Mouse (Mus musculus): Measurements from ENCODE around the gene Heatr5a. TPM values are rescaled to one million over a fixed set of nuclear protein-coding genes. Genes with fewer than 3 reads are reported as not detected.

Heatr5a gene
- polyA plus RNA-seq, 1 experiment from 2014 or later, result 5.1 TPM

DNA sequence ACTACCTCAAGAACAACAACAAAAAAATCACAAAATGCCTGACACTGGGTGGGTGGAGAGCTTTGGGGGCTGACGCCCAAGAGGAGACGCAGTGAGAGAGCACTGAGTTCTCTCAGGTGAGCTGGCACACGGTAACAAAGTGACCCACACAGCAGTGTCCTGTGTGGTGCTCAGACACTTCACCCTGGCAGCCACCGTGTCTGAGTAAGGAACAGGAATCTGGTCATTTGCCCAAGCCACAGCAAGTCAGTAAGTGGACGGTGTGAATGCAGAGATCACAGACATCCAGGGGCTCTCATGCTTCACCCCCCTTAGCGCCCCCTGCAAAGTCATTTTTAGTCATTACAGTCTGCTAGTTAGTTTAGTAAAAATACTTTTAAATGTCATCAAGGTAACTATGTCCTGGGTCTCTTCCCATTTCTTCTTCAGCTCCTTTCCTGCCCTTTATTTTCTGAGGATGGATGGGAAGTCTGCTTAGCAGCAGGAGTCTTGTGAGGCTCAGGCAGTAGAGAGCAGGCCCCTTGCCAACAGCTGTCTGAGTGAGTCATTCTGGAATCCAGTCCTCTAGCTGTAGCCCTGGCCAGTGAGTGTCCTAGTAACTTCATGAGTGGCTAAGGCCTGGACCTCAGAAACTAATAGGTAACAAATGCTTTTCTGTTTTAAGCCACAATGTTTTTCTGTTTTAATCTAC is 88.4 kb downstream of the Heatr5a start:
- ATAC-seq (ENCODE audit: low read depth) (no peak), DNase-seq (no peak)
- Histone ChIP-seq H3K27ac (peak overlapping the region; percentile 88), H3K9me3 (replicated peaks) (no peaks in the 10 kb centered on the region), H3K36me3 (peaks cover 80% of the 10 kb centered on the region), H3K27me3 (no peaks in the 10 kb centered on the region), H3K4me1 (replicated peaks) (peaks cover 30% of the 10 kb centered on the region), H3K4me3 (replicated peaks) (no peak overlapping the region), H3K4me2 (peak overlapping the region; percentile 22; the same call in 1 of the 2 replicates), H3K9ac (peak overlapping the region; percentile 54)
- 85% methylated on average over 6 of the region's 6 CpGs for WGBS (ENCODE audit: insufficient replicate concordance)

- Histone ChIP-seq H3K4me3 (replicated peaks) (no peak overlapping the region), H3K36me3 (peaks cover 80% of the 10 kb centered on the region)
Measured at GRCm38 (mm10) chr12:51881775-51882174, 89.3 kb downstream of the Heatr5a start.

DNA sequence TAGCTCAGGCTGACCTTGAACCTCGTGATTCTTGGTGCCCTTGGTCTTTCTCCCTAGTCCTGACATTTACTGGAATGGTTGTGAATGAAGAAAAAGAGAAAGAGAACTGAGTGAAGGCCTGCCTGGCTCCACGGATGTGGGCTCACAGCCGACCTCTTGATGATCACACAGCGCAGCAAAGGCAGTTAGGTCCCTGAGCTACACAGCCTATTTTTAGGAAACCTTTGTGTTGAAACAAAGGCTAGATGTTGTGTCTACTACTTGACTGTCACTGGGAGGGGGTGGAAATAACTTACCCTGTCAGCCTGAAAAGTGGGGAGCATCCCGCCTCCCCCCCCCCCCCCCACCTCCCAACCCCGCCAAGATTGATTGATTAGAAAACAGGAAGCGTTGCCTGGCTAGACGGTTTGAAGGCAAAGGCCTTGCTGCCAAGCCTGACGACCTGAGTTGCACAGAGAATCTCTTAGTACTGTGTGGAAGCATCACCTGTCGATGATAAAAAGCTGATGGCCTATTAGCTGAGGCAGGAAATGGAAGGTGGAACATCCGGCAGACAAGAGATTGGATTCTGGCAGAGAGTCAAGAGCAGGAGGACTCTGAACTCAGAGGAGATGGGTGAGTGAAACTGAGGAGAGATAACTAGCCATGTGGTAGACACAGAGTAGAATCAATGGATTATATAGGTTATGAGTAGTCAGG is 99.5 kb downstream of the Heatr5a start:
- Histone ChIP-seq H3K9ac (no peak overlapping the region), H3K27ac (peak overlapping the region; percentile 63), H3K9me3 (replicated peaks) (no peaks in the 10 kb centered on the region), H3K4me2 (no peak overlapping the region), H3K4me1 (replicated peaks) (peaks cover 52% of the 10 kb centered on the region), H3K4me3 (replicated peaks) (no peak overlapping the region), H3K36me3 (peaks cover 10% of the 10 kb centered on the region), H3K27me3 (no peaks in the 10 kb centered on the region)
- ATAC-seq (ENCODE audit: low read depth) (peak; percentile 34), DNase-seq (no peak)
- WGBS (ENCODE audit: insufficient replicate concordance), result 26% methylated on average over 10 of the region's 11 CpGs

More at GRCm38 (mm10) chr12:51881775-51882174, 89.3 kb downstream of the Heatr5a start:
- Histone ChIP-seq H3K9ac (peak overlapping the region; percentile 54; the same call in 1 of the 2 replicates), H3K9me3 (replicated peaks) (no peaks in the 10 kb centered on the region), H3K4me2 (no peak overlapping the region), H3K27ac (peak overlapping the region; percentile 88), H3K27me3 (no peaks in the 10 kb centered on the region), H3K4me1 (replicated peaks) (peaks cover 30% of the 10 kb centered on the region)
- DNase-seq, result no peak
- WGBS (ENCODE audit: insufficient replicate concordance), result 80% methylated on average over 2 of the region's 2 CpGs
- no peak for ATAC-seq (ENCODE audit: low read depth)

- 71% methylated on average over 3 of the region's 3 CpGs for WGBS (ENCODE audit: insufficient replicate concordance)
- H3K4me2 ChIP-seq, result no peak overlapping the region
- H3K27me3 ChIP-seq, result no peaks in the 10 kb centered on the region
- H3K4me1 ChIP-seq (replicated peaks), result peaks cover 66% of the 10 kb centered on the region
- no peak for DNase-seq
- H3K9me3 ChIP-seq (replicated peaks), result no peaks in the 10 kb centered on the region
- no peak for ATAC-seq (ENCODE audit: low read depth)
- H3K9ac ChIP-seq, result no peak overlapping the region
- H3K36me3 ChIP-seq, result no peaks in the 10 kb centered on the region
- no peak overlapping the region for H3K27ac ChIP-seq
- no peak overlapping the region for H3K4me3 ChIP-seq (replicated peaks)
Measured at GRCm38 (mm10) chr12:51869511-51869910, 101.6 kb downstream of the Heatr5a start.

DNA sequence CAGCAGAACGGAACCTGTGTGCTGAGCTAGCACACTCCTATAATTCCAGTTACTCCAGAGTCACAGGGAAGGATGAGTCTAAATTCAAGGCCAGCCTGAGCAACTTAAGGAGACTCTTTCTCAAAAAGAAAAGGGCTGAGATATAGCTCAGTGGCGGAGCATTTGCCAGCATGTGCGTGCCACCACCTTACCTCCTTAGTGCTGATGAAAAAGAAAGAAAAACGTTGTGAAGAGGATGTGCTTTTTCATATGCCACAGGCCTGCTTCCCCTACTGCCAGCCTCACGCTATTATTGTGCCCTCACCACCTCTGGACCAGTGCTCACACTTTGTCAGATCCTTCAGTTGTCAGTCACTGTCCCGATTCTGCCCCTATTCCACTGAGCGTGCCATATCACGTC is 104.0 kb downstream of the Heatr5a start:
- 77% methylated on average over 8 of the region's 8 CpGs for WGBS (ENCODE audit: insufficient replicate concordance)
- Histone ChIP-seq H3K4me2 (no peak overlapping the region), H3K36me3 (no peaks in the 10 kb centered on the region), H3K4me3 (replicated peaks) (no peak overlapping the region), H3K9me3 (replicated peaks) (no peaks in the 10 kb centered on the region), H3K27ac (peak overlapping the region; percentile 31; the same call in 1 of the 2 replicates), H3K4me1 (replicated peaks) (peaks cover 45% of the 10 kb centered on the region), H3K9ac (no peak overlapping the region), H3K27me3 (no peaks in the 10 kb centered on the region)
- ATAC-seq (ENCODE audit: low read depth) (no peak), DNase-seq (no peak)

- Histone ChIP-seq H3K9ac (no peak overlapping the region), H3K36me3 (no peaks in the 10 kb centered on the region), H3K9me3 (replicated peaks) (no peaks in the 10 kb centered on the region), H3K27me3 (no peaks in the 10 kb centered on the region), H3K4me1 (replicated peaks) (peaks cover 42% of the 10 kb centered on the region), H3K4me2 (no peak overlapping the region), H3K27ac (peak overlapping the region; percentile 65), H3K4me3 (replicated peaks) (no peak overlapping the region)
- ATAC-seq (ENCODE audit: low read depth) (peak; percentile 27), DNase-seq (no peak)
- WGBS (ENCODE audit: insufficient replicate concordance), result 58% methylated on average over 13 of the region's 13 CpGs
Measured at GRCm38 (mm10) chr12:51866226-51866910, 104.8 kb downstream of the Heatr5a start.

DNA sequence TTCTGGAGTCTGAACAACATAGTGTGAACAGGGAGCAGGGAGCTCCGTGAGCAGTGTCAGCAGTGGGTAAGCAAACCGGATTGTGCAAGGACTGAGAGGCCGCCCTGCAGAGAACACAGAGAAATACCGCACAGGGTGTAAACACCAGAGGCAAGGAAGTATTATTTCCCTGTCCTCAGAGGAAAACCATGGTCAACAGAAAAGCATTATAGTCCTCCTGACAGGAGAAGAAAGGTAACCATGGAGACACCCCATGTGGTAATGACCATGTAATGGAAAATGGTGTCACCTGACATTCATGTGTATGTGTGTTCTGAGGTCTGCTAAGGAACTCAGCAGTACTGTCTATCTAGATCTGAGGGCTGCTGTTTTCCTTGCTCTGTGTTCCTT is 105.3 kb downstream of the Heatr5a start:
- H3K4me1 ChIP-seq (replicated peaks), result peaks cover 40% of the 10 kb centered on the region
- H3K36me3 ChIP-seq, result no peaks in the 10 kb centered on the region
- H3K4me3 ChIP-seq (replicated peaks), result no peak overlapping the region
- WGBS (ENCODE audit: insufficient replicate concordance), result 45% methylated on average over 4 of the region's 4 CpGs
- peak overlapping the region; percentile 65 for H3K27ac ChIP-seq
- no peak for DNase-seq
- H3K9me3 ChIP-seq (replicated peaks), result no peaks in the 10 kb centered on the region
- no peaks in the 10 kb centered on the region for H3K27me3 ChIP-seq
- no peak overlapping the region for H3K4me2 ChIP-seq
- peak; percentile 65 for ATAC-seq (ENCODE audit: low read depth)
- peak overlapping the region; percentile 20; the same call in 1 of the 2 replicates for H3K9ac ChIP-seq

- H3K9ac ChIP-seq, result peak overlapping the region; percentile 20; the same call in 1 of the 2 replicates
- 54% methylated on average over 9 of the region's 9 CpGs for WGBS (ENCODE audit: insufficient replicate concordance)
- no peaks in the 10 kb centered on the region for H3K9me3 ChIP-seq (replicated peaks)
- H3K27me3 ChIP-seq, result no peaks in the 10 kb centered on the region
- peak overlapping the region; percentile 65 for H3K27ac ChIP-seq
- H3K4me3 ChIP-seq (replicated peaks), result no peak overlapping the region
- ATAC-seq (ENCODE audit: low read depth) (peak; percentile 15; the same call in 1 of the 2 replicates), DNase-seq (no peak)
- H3K4me2 ChIP-seq, result no peak overlapping the region
- H3K36me3 ChIP-seq, result no peaks in the 10 kb centered on the region
- H3K4me1 ChIP-seq (replicated peaks), result peaks cover 45% of the 10 kb centered on the region
Measured at GRCm38 (mm10) chr12:51865061-51865789, 105.9 kb downstream of the Heatr5a start.

DNA sequence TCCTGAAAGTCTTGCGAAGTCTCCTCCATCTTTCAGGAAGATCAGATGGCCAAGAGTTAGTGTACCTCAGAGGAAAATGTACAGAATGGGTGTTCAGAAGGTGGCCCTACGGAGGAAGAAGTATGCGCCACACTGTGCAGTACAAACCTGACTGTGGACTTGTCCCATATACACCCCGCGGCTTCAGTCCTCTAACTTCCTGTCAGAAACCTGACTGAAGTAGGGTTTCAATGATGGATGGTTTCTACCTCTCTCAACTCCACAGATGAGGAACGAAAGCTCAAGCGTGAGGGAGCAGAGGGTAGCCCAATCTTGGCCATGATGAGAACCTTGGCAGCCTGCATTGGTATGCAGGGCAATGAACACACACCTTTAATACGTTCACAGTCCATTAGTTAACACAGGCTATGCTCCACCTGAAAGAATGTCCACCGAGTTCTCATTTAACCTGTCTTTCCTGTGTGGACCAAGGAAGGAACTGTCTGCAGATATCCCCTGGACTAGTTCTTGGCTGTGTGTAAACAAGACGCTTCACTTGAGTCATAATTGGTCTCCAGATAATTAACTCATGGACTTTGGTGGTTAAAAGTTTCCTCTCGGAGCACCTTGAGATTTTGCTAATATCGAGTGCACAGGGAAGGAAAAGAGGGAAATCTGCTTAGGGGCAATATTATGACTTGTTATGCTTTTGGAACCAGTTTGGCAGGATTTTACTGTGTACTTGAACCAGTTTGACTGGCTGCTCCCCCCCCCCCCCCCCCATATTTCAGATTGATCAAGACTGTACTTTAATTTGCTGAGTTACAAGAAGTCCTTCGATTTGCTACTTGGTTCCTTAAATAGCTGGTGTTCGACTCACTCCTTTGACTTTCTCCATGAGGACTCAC is 107.8 kb downstream of the Heatr5a start:
- H3K27ac ChIP-seq, result no peak overlapping the region
- H3K4me1 ChIP-seq (replicated peaks), result peaks cover 53% of the 10 kb centered on the region
- H3K9ac ChIP-seq, result no peak overlapping the region
- no peaks in the 10 kb centered on the region for H3K36me3 ChIP-seq
- no peaks in the 10 kb centered on the region for H3K27me3 ChIP-seq
- 77% methylated on average over 14 of the region's 14 CpGs for WGBS (ENCODE audit: insufficient replicate concordance)
- ATAC-seq (ENCODE audit: low read depth), result no peak
- no peak for DNase-seq
- H3K9me3 ChIP-seq (replicated peaks), result no peaks in the 10 kb centered on the region
- no peak overlapping the region for H3K4me2 ChIP-seq
- no peak overlapping the region for H3K4me3 ChIP-seq (replicated peaks)
